Comparison of ENCODE assay signal across 8 mouse cellular contexts in genomic region chr9:65120935-65121334, GRCm38 (mm10). TPM values are rescaled to one million over a fixed set of nuclear protein-coding genes. Genes with fewer than 3 reads are reported as not detected.
DNase-seq lines count a peak whose midpoint lies in the region; ATAC-seq lines count a peak whose summit lies in the region.

No protein-coding gene starts in this region.

- H3K4me1 ChIP-seq in liver, embryonic 13.5 days (replicated peaks): peaks cover 4% of the 10 kb centered on the region
- H3K4me1 ChIP-seq in neural tube, embryonic 14.5 days (ENCODE audit: control insufficient read depth, insufficient read depth, low read length): peaks cover 6% of the 10 kb centered on the region; the same call in 1 of the 2 replicates

- WGBS in liver, embryonic 13.5 days (ENCODE audit: insufficient replicate concordance): 8% methylated on average over 3 of the region's 3 CpGs
- WGBS in neural tube, embryonic 14.5 days: 8% methylated on average over 3 of the region's 3 CpGs

- H3K9ac ChIP-seq in liver, embryonic 13.5 days: no peak overlapping the region
- H3K9ac ChIP-seq in neural tube, embryonic 14.5 days (replicated peaks; ENCODE audit: low read depth, low read length): no peak overlapping the region

- H3K27me3 ChIP-seq in liver, embryonic 13.5 days: peaks cover 45% of the 10 kb centered on the region
- H3K27me3 ChIP-seq in neural tube, embryonic 14.5 days (ENCODE audit: control insufficient read depth, insufficient read depth, low read length): no peaks in the 10 kb centered on the region

- no peak overlapping the region for H3K4me2 ChIP-seq in liver, embryonic 13.5 days
- no peak overlapping the region for H3K4me2 ChIP-seq in neural tube, embryonic 14.5 days (ENCODE audit: low read depth, low read length)

- DNase-seq in A20 (ENCODE audit: low read depth, low spot score) (peak; percentile 72), adipocyte (ENCODE audit: low spot score) (peak; percentile 67)
- peak; percentile 92 for DNase-seq in embryo, embryonic 10.5 days (ENCODE audit: low spot score)
- peak; percentile 71 for DNase-seq in kidney, postnatal 14 days
- DNase-seq in liver, embryonic 13.5 days: peak; percentile 34
- peak; percentile 47 for DNase-seq in testis, postnatal 14 days (ENCODE audit: low spot score)

- no peak overlapping the region for H3K27ac ChIP-seq in liver, embryonic 13.5 days
- no peak overlapping the region for H3K27ac ChIP-seq in neural tube, embryonic 14.5 days (ENCODE audit: low read depth, low read length)

- peaks cover 6% of the 10 kb centered on the region; the same call in 1 of the 2 replicates for H3K36me3 ChIP-seq in liver, embryonic 13.5 days
- no peaks in the 10 kb centered on the region for H3K36me3 ChIP-seq in neural tube, embryonic 14.5 days (ENCODE audit: control insufficient read depth, insufficient read depth, low read length)

- ATAC-seq in granulocyte monocyte progenitor cell, adult 5-6 weeks (replicated peaks; ENCODE audit: poor library complexity, severe bottlenecking): peak; percentile 53
- no peak for ATAC-seq in liver, embryonic 13.5 days (ENCODE audit: low read depth)
- ATAC-seq in neural tube, embryonic 14.5 days (ENCODE audit: low read depth): peak; percentile 53; the same call in 1 of the 2 replicates

- H3K4me3 ChIP-seq in liver, embryonic 13.5 days (replicated peaks): no peak overlapping the region
- no peak overlapping the region for H3K4me3 ChIP-seq in neural tube, embryonic 14.5 days (ENCODE audit: low read depth, low read length)

- H3K9me3 ChIP-seq in liver, embryonic 13.5 days (replicated peaks): no peaks in the 10 kb centered on the region
- no peaks in the 10 kb centered on the region for H3K9me3 ChIP-seq in neural tube, embryonic 14.5 days (ENCODE audit: control insufficient read depth, low read length)

RNA-seq across cellular contexts. Expression of gene Igdcc4, which starts 19.6 kb away (rescaled TPM):
- 0.38 TPM in 1 of 2 replicates, not detected in the other for total RNA-seq in granulocyte monocyte progenitor cell, adult 5-6 weeks (2014; fragmentation: Nextera tagmentation)
- 0.15 and 0.17 TPM in 2 replicates for total RNA-seq in granulocyte monocyte progenitor cell, adult 5-6 weeks (2017)
- 3.8 and 4.6 TPM in 2 replicates for polyA plus RNA-seq in liver, embryonic 13.5 days (2015; fragmentation: Nextera tagmentation; extraction: Ambion mirVana)
- polyA plus RNA-seq in neural tube, embryonic 14.5 days (2014; fragmentation: Nextera tagmentation; extraction: Ambion mirVana): 15.6 and 19.4 TPM in 2 replicates

RNA-seq across cellular contexts. Expression of gene Igdcc3, which starts 20.1 kb away (rescaled TPM):
- not detected in 2 replicates for total RNA-seq in granulocyte monocyte progenitor cell, adult 5-6 weeks (2014; fragmentation: Nextera tagmentation)
- not detected in 2 replicates for total RNA-seq in granulocyte monocyte progenitor cell, adult 5-6 weeks (2017)
- polyA plus RNA-seq in liver, embryonic 13.5 days (2015; fragmentation: Nextera tagmentation; extraction: Ambion mirVana): 0.15 TPM in 2 replicates
- 9.9 and 10.1 TPM in 2 replicates for polyA plus RNA-seq in neural tube, embryonic 14.5 days (2014; fragmentation: Nextera tagmentation; extraction: Ambion mirVana)

Comparison
In these comparisons a context has a peak if more than half of its experiments do, and no peak if none do; other contexts are left out.
1. DNase-seq: peak in every context shown above with its lines; median percentile 92 in embryo, embryonic 10.5 days; 72 in A20; 71 in kidney, postnatal 14 days; 67 in adipocyte; 47 in testis, postnatal 14 days; 34 in liver, embryonic 13.5 days.